Mouse (Mus musculus): Measurements from ENCODE around the gene Scn1b.

DNA sequence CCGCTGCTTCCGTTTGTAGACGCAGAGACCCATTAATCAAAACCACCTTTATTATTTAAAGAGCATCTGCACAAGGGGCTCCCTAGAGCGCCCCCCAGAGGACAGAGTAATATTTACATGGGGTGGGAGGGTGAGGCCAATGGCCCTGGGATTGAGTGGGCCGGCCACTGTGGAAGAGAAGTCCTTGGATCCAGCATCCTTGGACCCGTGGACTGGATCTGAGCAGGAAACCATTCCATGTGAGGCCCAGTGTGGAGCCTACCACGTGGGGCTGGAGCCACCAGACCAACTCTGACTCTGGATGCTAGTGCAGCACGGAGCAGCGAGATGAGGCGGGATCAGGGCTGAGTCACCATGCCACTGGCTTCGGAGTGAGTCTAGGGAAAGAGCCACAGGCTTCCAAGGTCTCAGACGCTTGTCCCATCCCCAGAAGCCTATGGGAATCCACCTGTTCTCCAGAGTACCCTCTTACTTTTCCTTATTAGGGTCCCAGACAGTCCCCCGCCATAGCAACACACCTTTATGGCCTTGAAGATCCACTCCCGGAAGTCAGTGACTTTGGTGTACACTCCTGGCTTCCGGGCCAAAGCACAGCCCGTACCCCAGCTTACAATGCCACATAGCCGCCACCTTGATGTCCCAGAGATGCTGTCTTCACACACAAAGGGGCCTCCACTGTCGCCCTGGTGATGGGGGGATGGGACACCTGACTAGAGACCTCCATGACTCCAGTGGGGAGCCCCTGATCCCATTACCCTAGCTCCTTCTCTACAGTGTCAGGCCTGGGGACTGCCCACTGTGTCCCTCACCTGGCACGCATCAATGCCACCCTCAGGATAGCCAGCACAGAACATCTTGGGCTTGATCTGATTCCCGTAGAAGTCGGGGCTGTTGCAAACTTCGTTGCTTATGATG, 27.8 kb downstream of the Scn1b start:
- TF ChIP-seq CTCF (conservative IDR thresholded peaks at IDR 0.05 in 1 of 2, IDR thresholded peaks at IDR 0.05 in 1 of 2; ENCODE audit: low read depth in 2 of 2, low read length in 2 of 2) (no peak; a peak in 2 of 4 replicates), USF1 (IDR thresholded peaks at IDR 0.05; ENCODE audit: low read depth, low read length) (no peak), MXI1 (IDR thresholded peaks at IDR 0.05; ENCODE audit: low read depth, low read length) (no peak)
